Mouse (Mus musculus): ENCODE measurements around the gene Cd3d.

Cd3d gene

DNA sequence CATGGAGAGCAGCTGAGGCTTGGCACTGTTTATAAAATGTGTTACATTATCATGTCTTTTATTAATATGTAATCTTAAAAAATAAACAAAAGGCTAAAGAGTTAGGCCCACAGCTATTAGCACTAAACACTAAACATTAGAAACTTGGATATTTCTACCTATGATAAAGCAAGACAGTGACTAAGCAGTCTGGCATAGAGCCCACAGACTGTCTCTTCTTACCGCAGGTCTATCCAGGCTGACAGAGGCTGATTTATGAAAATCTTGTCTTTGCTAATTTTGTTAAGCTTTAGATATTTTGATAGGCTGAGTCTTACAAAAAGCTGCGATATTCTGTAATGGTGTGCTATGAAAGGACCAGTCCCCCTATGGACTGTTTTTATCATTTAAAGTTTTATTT, 11.7 kb downstream of the Cd3d start:
- no peak for DNase-seq (ENCODE audit: low read depth, low spot score)

DNA sequence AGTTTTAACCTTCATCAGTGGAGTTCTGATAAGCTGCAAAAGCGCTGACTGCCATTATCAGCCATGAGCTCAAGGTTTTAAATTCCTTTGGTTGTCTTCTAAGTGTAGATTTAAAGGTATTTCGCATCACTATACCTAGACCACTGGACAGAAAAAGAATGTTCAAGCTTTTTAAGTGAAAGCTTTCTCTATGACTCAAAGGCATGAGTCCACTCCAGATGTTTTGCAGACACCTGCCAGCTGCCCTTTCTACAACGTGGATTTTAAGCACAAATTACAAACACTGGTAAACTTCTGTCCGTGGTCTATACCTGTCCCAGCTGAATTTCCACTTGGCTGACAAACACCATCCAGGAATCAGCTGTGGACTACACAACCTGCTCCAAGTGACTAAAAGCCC, 13.4 kb downstream of the Cd3d start:
- no peak for DNase-seq (ENCODE audit: low read depth, low spot score)

GRCm38 (mm10) chr9:44996590-44996989, 15.0 kb downstream of the Cd3d start:
- DNase-seq (ENCODE audit: low read depth, low spot score), result no peak

GRCm38 (mm10) chr9:44998138-44998537, 16.6 kb downstream of the Cd3d start:
- DNase-seq (ENCODE audit: low read depth, low spot score), result peak; percentile 47

DNA sequence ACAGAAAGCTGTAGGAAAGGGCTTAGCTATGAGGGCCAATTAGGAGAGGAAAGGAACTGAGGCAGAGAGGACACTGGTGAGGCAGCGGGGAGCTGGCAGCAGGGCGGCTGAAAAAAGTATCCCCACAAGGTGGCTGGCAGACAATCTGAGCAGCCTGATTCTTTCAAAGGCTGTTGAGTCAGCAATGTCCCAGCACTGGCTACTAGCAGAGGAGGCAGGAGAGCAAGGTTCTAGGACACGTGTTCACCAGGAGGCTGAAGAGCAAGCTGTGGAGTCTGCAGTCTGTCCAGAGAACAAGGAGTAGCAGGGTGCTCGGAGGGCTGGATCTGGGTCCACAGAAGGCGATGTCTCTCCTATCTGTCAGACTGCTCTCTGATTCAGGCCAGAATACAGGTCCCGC, 17.6 kb downstream of the Cd3d start:
- DNase-seq (ENCODE audit: low read depth, low spot score), result peak; percentile 47

DNA sequence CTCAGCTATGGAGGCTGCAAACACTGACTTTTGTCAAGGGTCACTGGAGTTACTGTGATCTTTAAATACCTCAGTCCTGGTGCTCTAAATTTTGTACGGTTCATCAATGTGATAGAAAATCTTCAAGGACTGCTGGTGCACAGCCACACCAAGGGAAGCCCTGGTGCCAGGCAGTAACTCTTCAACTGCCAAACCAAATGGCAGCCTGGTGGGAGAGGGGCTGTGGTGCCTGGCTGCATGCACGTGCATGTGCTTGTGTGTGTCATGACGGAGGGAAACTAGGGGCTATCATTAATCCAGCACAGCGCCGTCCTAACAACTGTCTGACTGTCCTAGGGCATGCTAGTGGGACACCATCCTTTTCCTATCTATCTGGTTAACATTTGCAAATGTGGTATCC, 18.2 kb downstream of the Cd3d start:
- no peak for DNase-seq (ENCODE audit: low read depth, low spot score)

- DNase-seq (ENCODE audit: low read depth, low spot score), result no peak
Observed at GRCm38 (mm10) chr9:45000249-45000648, 18.7 kb downstream of the Cd3d start.

GRCm38 (mm10) chr9:45007404-45007803, 25.8 kb downstream of the Cd3d start:
- DNase-seq (ENCODE audit: low read depth, low spot score), result peak; percentile 26

- peak; percentile 44 for DNase-seq (ENCODE audit: low read depth, low spot score)
Observed at GRCm38 (mm10) chr9:45008342-45008741, 26.8 kb downstream of the Cd3d start.

GRCm38 (mm10) chr9:45009180-45010078, 27.8 kb downstream of the Cd3d start, which contains the start of gene Cd3e:
TSS of gene Cd3e (minus strand) at chr9:45009627.
- peak; percentile 86 for DNase-seq (ENCODE audit: low read depth, low spot score)

DNA sequence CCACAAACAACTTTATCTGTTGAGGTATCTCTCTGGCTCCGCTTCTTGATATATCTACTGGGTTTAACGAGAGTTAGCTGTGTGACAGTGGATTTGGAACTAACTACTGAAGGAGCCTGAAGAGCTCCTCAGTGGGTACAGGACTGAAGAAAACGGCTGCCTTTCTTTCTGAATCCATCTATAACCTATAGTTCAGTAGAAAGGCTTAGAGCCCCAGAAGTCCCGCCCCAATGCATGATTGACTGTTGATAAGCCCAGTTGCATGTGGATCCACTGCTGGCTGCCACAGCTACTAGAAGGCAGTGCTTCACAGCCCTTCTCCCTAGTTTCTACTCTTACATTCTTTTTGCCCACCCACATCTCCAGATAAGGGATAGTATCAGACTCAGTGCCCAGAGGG, 28.9 kb downstream of the Cd3d start:
- DNase-seq (ENCODE audit: low read depth, low spot score), result peak; percentile 85

DNA sequence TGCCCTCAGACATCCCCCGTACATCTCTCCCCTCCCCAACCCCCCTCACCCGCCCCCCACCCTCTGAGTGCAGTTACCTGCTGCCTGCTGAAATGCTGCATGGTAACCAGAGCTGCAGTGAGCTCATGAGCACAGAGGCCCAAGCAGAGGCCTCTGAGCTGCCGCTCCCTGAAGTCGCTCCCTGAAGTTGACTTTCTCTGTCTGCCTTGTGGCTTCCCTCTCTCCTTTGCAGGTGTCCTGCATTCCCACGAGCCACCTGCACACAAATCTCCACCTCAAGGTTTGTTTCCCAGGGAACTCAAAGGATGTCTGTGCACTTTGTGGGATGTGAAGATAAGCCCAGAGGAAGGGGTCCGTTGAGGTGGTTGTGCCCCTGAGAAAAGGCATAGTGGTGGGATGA, 29.7 kb downstream of the Cd3d start:
- DNase-seq (ENCODE audit: low read depth, low spot score), result no peak

DNA sequence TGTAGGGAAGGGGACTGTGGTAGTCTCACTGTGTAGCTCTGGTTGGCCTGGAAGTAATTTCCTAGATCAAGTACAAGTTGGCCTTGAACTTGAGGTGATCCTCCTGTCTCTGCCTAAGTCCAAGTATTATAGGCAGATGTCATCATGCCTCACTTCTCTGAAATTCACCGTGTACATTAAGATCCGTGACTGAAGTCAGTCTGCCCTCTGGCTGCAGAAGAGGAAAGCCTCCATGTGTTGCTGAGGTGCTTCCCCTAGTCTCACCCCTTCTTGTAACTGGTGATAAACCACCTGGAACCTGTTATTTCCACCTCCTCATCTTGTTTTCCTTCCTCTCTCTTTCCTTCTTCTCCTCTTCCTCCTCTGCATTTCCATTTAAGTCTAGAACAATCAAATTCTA, 33.3 kb downstream of the Cd3d start:
- peak; percentile 82 for DNase-seq (ENCODE audit: low read depth, low spot score)

DNA sequence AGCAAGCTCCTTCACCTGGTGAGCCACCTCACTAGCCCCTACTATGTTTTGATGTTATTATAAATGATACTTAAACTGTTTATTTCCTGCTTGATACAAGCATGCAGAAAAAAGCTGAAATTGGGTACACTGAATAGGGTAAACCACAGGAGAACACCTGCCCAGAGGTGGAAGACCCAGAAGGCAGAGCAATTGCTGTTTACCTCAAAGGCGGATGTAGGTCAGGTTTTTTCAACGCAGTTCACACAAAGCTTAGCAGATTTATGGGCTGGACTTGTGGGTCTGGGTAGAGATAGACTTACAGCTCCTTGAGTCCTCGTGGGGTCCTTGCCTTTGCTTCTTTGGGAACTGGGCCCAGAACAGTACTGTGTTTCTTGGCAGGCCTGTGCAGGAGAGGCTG, 34.3 kb downstream of the Cd3d start:
- no peak for DNase-seq (ENCODE audit: low read depth, low spot score)

GRCm38 (mm10) chr9:45018031-45018430, 36.4 kb downstream of the Cd3d start:
- DNase-seq (ENCODE audit: low read depth, low spot score), result no peak

GRCm38 (mm10) chr9:45022800-45023199, 41.2 kb downstream of the Cd3d start:
- DNase-seq (ENCODE audit: low read depth, low spot score), result peak; percentile 87

GRCm38 (mm10) chr9:45023638-45024037, 42.1 kb downstream of the Cd3d start:
- DNase-seq (ENCODE audit: low read depth, low spot score), result no peak

GRCm38 (mm10) chr9:45024187-45024586, 42.6 kb downstream of the Cd3d start:
- DNase-seq (ENCODE audit: low read depth, low spot score), result no peak

DNA sequence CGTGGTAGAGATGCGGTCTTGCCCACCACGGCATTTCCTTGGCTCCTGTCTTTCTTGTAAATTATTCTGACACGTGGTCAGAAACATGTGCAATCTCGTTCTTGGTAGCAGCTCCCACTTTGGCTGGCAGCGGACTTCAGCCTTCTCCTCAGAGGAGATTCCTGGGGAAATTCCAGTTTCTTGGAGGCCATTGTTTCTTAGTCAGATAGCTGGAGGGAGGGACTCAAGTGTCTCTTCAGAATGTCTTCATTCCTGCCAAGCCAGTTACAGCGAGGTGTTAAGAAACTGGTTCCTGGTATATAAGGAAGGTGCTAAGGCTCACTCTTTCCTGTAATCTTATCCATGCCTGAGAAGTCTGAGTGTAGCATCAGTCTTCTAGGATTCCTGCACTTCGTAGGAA, 45.8 kb downstream of the Cd3d start:
- DNase-seq (ENCODE audit: low read depth, low spot score), result no peak

- DNase-seq (ENCODE audit: low read depth, low spot score), result no peak
Observed at GRCm38 (mm10) chr9:45030341-45030740, 48.8 kb downstream of the Cd3d start.

GRCm38 (mm10) chr9:45032261-45032660, 50.7 kb downstream of the Cd3d start:
- DNase-seq (ENCODE audit: low read depth, low spot score), result no peak

- DNase-seq (ENCODE audit: low read depth, low spot score), result no peak
Observed at GRCm38 (mm10) chr9:45034526-45034925, 52.9 kb downstream of the Cd3d start.

All from CD4-positive, CD25-positive, alpha-beta regulatory T cell, adult 2 months (primary cell).